Mouse (Mus musculus): ENCODE measurements at regions not wholly inside any gene's neighbourhood (a gene's known extent, or its start where the extent isn't known, plus 50 kb on each side); places are given as distances from the start of the nearest gene placed in this dataset.

GRCm38 (mm10) chr9:90701180-90701765 lies 430.7 kb upstream of the Tbc1d2b start:
- TF ChIP-seq CTCF (IDR thresholded peaks at IDR 0.05; ENCODE audit: low read depth), result no peak
- TF ChIP-seq EP300 (IDR thresholded peaks at IDR 0.05; ENCODE audit: low read depth), result no peak

Measured in liver, postnatal 0 days (tissue).